Mouse (Mus musculus): ENCODE results near the gene Epsti1.

The Epsti1 gene

GRCm38 (mm10) chr14:78019935-78020334, 115.9 kb downstream of the Epsti1 start:
- DNase-seq = no peak

- no peak for DNase-seq
These were observed 134.8 kb downstream of the Epsti1 start for GRCm38 (mm10) chr14:78038876-78039275.

GRCm38 (mm10) chr14:78040643-78041042, 136.6 kb downstream of the Epsti1 start:
- no peak for DNase-seq

GRCm38 (mm10) chr14:78041886-78042526, 138.0 kb downstream of the Epsti1 start:
- no peak for DNase-seq

- DNase-seq = no peak
These were observed 139.0 kb downstream of the Epsti1 start for GRCm38 (mm10) chr14:78043079-78043478.

- no peak for DNase-seq
These were observed 144.2 kb downstream of the Epsti1 start for GRCm38 (mm10) chr14:78048258-78048657.

- no peak for DNase-seq
These were observed 144.6 kb downstream of the Epsti1 start for GRCm38 (mm10) chr14:78048674-78049073.

All from kidney, postnatal 14 days (tissue).